Mouse (Mus musculus): ENCODE measurements at regions not wholly inside any gene's neighbourhood (a gene's known extent, or its start where the extent isn't known, plus 50 kb on each side); places are given as distances from the start of the nearest gene placed in this dataset.

- Histone ChIP-seq H3K36me3 (ENCODE audit: inconsistent target) (no peaks in the 10 kb centered on the region), H3K79me2 (ENCODE audit: inconsistent target) (no peaks in the 10 kb centered on the region), H3K4me3 (ENCODE audit: inconsistent target) (no peak overlapping the region), H3K27ac (no peak overlapping the region)
- 84% methylated on average over 9 of the region's 9 CpGs for WGBS (ENCODE audit: missing documents)
These were observed 655.4 kb downstream of the Stpg2 start for GRCm38 (mm10) chr3:139860831-139861371.

- H3K4me3 ChIP-seq (ENCODE audit: inconsistent target) = no peak overlapping the region
- no peaks in the 10 kb centered on the region for H3K79me2 ChIP-seq (ENCODE audit: inconsistent target)
These were observed 660.8 kb downstream of the Stpg2 start for GRCm38 (mm10) chr3:139866329-139866728.

GRCm38 (mm10) chr3:139867030-139867429 is 661.5 kb downstream of the Stpg2 start:
- H3K36me3 ChIP-seq (ENCODE audit: inconsistent target) = no peaks in the 10 kb centered on the region
- no peak overlapping the region for H3K4me3 ChIP-seq (ENCODE audit: inconsistent target)
- H3K79me2 ChIP-seq (ENCODE audit: inconsistent target) = no peaks in the 10 kb centered on the region
- 88% methylated on average over 4 of the region's 4 CpGs for WGBS (ENCODE audit: missing documents)
- no peak overlapping the region for H3K27ac ChIP-seq

More at GRCm38 (mm10) chr3:139866329-139866728, 660.8 kb downstream of the Stpg2 start:
- H3K36me3 ChIP-seq (ENCODE audit: inconsistent target) = no peaks in the 10 kb centered on the region
- H3K27ac ChIP-seq = no peak overlapping the region

- no peaks in the 10 kb centered on the region for H3K36me3 ChIP-seq (ENCODE audit: inconsistent target)
- no peak overlapping the region for H3K4me3 ChIP-seq (ENCODE audit: inconsistent target)
- no peaks in the 10 kb centered on the region for H3K79me2 ChIP-seq (ENCODE audit: inconsistent target)
- H3K27ac ChIP-seq = no peak overlapping the region
- 60% methylated on average over 3 of the region's 3 CpGs for WGBS (ENCODE audit: missing documents)
These were observed 662.0 kb downstream of the Stpg2 start for GRCm38 (mm10) chr3:139867499-139867898.

GRCm38 (mm10) chr3:139869779-139870178 is 664.3 kb downstream of the Stpg2 start:
- Histone ChIP-seq H3K36me3 (ENCODE audit: inconsistent target) (no peaks in the 10 kb centered on the region), H3K79me2 (ENCODE audit: inconsistent target) (no peaks in the 10 kb centered on the region), H3K4me3 (ENCODE audit: inconsistent target) (no peak overlapping the region), H3K27ac (no peak overlapping the region)
- 62% methylated on average over 3 of the region's 3 CpGs for WGBS (ENCODE audit: missing documents)

GRCm38 (mm10) chr3:139885942-139886860 is 680.7 kb downstream of the Stpg2 start:
- H3K36me3 ChIP-seq (ENCODE audit: inconsistent target) = no peaks in the 10 kb centered on the region
- H3K27ac ChIP-seq = no peak overlapping the region
- no peaks in the 10 kb centered on the region for H3K79me2 ChIP-seq (ENCODE audit: inconsistent target)
- 38% methylated on average over 14 of the region's 14 CpGs for WGBS (ENCODE audit: missing documents)
- no peak overlapping the region for H3K4me3 ChIP-seq (ENCODE audit: inconsistent target)

- Histone ChIP-seq H3K27ac (no peak overlapping the region), H3K79me2 (ENCODE audit: inconsistent target) (no peaks in the 10 kb centered on the region), H3K4me3 (ENCODE audit: inconsistent target) (no peak overlapping the region), H3K36me3 (ENCODE audit: inconsistent target) (no peaks in the 10 kb centered on the region)
- 64% methylated on average over 5 of the region's 5 CpGs for WGBS (ENCODE audit: missing documents)
These were observed 681.8 kb downstream of the Stpg2 start for GRCm38 (mm10) chr3:139887265-139887664.

- Histone ChIP-seq H3K4me3 (ENCODE audit: inconsistent target) (no peak overlapping the region), H3K79me2 (ENCODE audit: inconsistent target) (no peaks in the 10 kb centered on the region), H3K27ac (no peak overlapping the region), H3K36me3 (ENCODE audit: inconsistent target) (no peaks in the 10 kb centered on the region)
- WGBS (ENCODE audit: missing documents) = 26% methylated on average over 1 of the region's 1 CpGs
These were observed 683.0 kb downstream of the Stpg2 start for GRCm38 (mm10) chr3:139888537-139888936.

- no peak overlapping the region for H3K4me3 ChIP-seq (ENCODE audit: inconsistent target)
- no peak overlapping the region for H3K27ac ChIP-seq
- 96% methylated on average over 2 of the region's 2 CpGs for WGBS (ENCODE audit: missing documents)
- H3K79me2 ChIP-seq (ENCODE audit: inconsistent target) = no peaks in the 10 kb centered on the region
- H3K36me3 ChIP-seq (ENCODE audit: inconsistent target) = no peaks in the 10 kb centered on the region
These were observed 684.7 kb downstream of the Stpg2 start for GRCm38 (mm10) chr3:139890186-139890585.

GRCm38 (mm10) chr3:139897894-139898293 is 692.4 kb downstream of the Stpg2 start:
- no peak overlapping the region for H3K4me3 ChIP-seq (ENCODE audit: inconsistent target)
- 92% methylated on average over 4 of the region's 5 CpGs for WGBS (ENCODE audit: missing documents)
- no peak overlapping the region for H3K27ac ChIP-seq

GRCm38 (mm10) chr3:139899213-139899612 is 693.7 kb downstream of the Stpg2 start:
- 92% methylated on average over 5 of the region's 5 CpGs for WGBS (ENCODE audit: missing documents)
- H3K4me3 ChIP-seq (ENCODE audit: inconsistent target) = no peak overlapping the region

More at GRCm38 (mm10) chr3:139897894-139898293, 692.4 kb downstream of the Stpg2 start:
- Histone ChIP-seq H3K36me3 (ENCODE audit: inconsistent target) (no peaks in the 10 kb centered on the region), H3K79me2 (ENCODE audit: inconsistent target) (no peaks in the 10 kb centered on the region)

GRCm38 (mm10) chr3:139913639-139914330 is 708.3 kb downstream of the Stpg2 start:
- Histone ChIP-seq H3K27ac (no peak overlapping the region), H3K36me3 (ENCODE audit: inconsistent target) (no peaks in the 10 kb centered on the region), H3K79me2 (ENCODE audit: inconsistent target) (no peaks in the 10 kb centered on the region), H3K4me3 (ENCODE audit: inconsistent target) (no peak overlapping the region)
- 100% methylated on average over 2 of the region's 2 CpGs for WGBS (ENCODE audit: missing documents)

More at GRCm38 (mm10) chr3:139899213-139899612, 693.7 kb downstream of the Stpg2 start:
- H3K79me2 ChIP-seq (ENCODE audit: inconsistent target) = no peaks in the 10 kb centered on the region
- H3K36me3 ChIP-seq (ENCODE audit: inconsistent target) = no peaks in the 10 kb centered on the region
- H3K27ac ChIP-seq = no peak overlapping the region

- Histone ChIP-seq H3K36me3 (ENCODE audit: inconsistent target) (no peaks in the 10 kb centered on the region), H3K79me2 (ENCODE audit: inconsistent target) (no peaks in the 10 kb centered on the region), H3K4me3 (ENCODE audit: inconsistent target) (no peak overlapping the region), H3K27ac (no peak overlapping the region)
- 85% methylated on average over 3 of the region's 3 CpGs for whole genome bisulfite sequencing (ENCODE audit: missing documents)
These were observed 716.8 kb downstream of the Stpg2 start for GRCm38 (mm10) chr3:139922267-139922666.

GRCm38 (mm10) chr3:139933039-139933438 is 727.5 kb downstream of the Stpg2 start:
- Histone ChIP-seq H3K79me2 (ENCODE audit: inconsistent target) (no peaks in the 10 kb centered on the region), H3K4me3 (ENCODE audit: inconsistent target) (no peak overlapping the region), H3K36me3 (ENCODE audit: inconsistent target) (no peaks in the 10 kb centered on the region), H3K27ac (no peak overlapping the region)
- WGBS (ENCODE audit: missing documents) = 94% methylated on average over 4 of the region's 4 CpGs

GRCm38 (mm10) chr3:139946209-139946608 is 740.7 kb downstream of the Stpg2 start:
- WGBS (ENCODE audit: missing documents) = 85% methylated on average over 2 of the region's 2 CpGs
- Histone ChIP-seq H3K27ac (peak overlapping the region; percentile 17; the same call in 1 of the 2 replicates), H3K79me2 (ENCODE audit: inconsistent target) (no peaks in the 10 kb centered on the region), H3K4me3 (ENCODE audit: inconsistent target) (no peak overlapping the region), H3K36me3 (ENCODE audit: inconsistent target) (no peaks in the 10 kb centered on the region)
